ENCODE assay signal across 8 mouse cellular contexts in the genomic region with DNA sequence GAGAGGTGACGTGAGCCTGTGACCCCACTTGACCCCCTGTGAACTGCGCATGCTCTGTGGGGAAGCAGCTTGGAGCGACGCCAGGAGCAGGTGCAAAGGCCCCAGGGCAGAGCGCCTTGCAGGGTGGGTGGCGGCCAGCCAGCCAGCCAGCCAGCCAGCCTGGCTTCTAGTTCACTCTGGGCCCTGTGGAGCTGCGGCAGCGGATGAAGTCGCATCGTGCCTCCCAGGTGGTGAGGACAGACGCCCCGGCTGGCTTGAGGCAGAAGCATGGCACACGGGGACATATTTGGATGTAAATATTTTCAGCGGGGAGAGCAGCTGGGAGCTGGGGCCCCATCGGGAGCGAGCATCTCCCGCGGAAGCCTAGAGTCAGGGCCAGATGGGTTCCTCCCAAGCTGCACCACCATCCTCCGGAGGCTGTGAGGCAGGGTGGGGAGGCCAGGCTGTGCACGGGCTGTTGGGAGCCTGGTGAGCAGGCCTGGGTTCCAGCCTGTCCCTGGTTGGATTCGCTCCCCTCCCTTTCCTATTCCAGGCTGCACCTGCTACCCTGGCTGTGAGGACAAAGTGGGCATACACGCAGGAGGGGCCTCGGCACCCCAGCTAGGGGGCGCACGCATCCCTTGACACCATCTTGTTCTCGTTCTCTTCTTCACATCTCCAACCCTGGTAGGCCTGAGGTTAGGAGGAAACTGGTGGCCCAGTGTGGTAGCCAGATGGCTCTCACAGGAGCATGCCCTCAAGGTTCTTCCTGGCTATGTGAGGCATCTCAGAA. TPM values are rescaled to one million over a fixed set of nuclear protein-coding genes. Genes with fewer than 3 reads are reported as not detected.
DNase-seq lines count a peak whose midpoint lies in the region; ATAC-seq lines count a peak whose summit lies in the region.

No protein-coding gene starts in this region.

- WGBS in kidney, embryonic 16.5 days, result 52% methylated on average over 26 of the region's 26 CpGs
- 47% methylated on average over 26 of the region's 26 CpGs for WGBS in hindbrain, embryonic 11.5 days
- WGBS in midbrain, embryonic 14.5 days, result 28% methylated on average over 26 of the region's 26 CpGs

- no peaks in the 10 kb centered on the region for H3K36me3 ChIP-seq in kidney, embryonic 16.5 days (ENCODE audit: insufficient read depth, low read length)
- H3K36me3 ChIP-seq in hindbrain, embryonic 11.5 days (ENCODE audit: control insufficient read depth, insufficient read depth, low read length), result no peaks in the 10 kb centered on the region
- H3K36me3 ChIP-seq in midbrain, embryonic 14.5 days (ENCODE audit: control insufficient read depth, insufficient read depth, low read length), result no peaks in the 10 kb centered on the region

- H3K4me3 ChIP-seq in kidney, embryonic 16.5 days (ENCODE audit: low read length), result no peak overlapping the region
- no peak overlapping the region for H3K4me3 ChIP-seq in hindbrain, embryonic 11.5 days (ENCODE audit: low read depth, low read length)
- H3K4me3 ChIP-seq in midbrain, embryonic 14.5 days (replicated peaks; ENCODE audit: low read depth, low read length), result no peak overlapping the region

- no peak overlapping the region for H3K4me2 ChIP-seq in kidney, embryonic 16.5 days (replicated peaks; ENCODE audit: low read depth, low read length)
- H3K4me2 ChIP-seq in hindbrain, embryonic 11.5 days (replicated peaks; ENCODE audit: low read depth, low read length), result no peak overlapping the region
- no peak overlapping the region for H3K4me2 ChIP-seq in midbrain, embryonic 14.5 days (ENCODE audit: low read length)

- peak; percentile 34 for DNase-seq in kidney, postnatal 10 days
- DNase-seq in cerebellum, adult 11 months, result peak; percentile 66
- peak; percentile 53 for DNase-seq in hindbrain, embryonic 11.5 days (ENCODE audit: low spot score)
- peak; percentile 41 for DNase-seq in midbrain, embryonic 14.5 days
- peak; percentile 89 for DNase-seq in thymus, postnatal 25 days
- DNase-seq in ovary, postnatal 14 days (ENCODE audit: low spot score), result no peak
- DNase-seq in gastrocnemius, postnatal 4 days (ENCODE audit: low spot score in 2 of 2), result no peak

- H3K9ac ChIP-seq in kidney, embryonic 16.5 days (replicated peaks; ENCODE audit: low read length), result no peak overlapping the region
- no peak overlapping the region for H3K9ac ChIP-seq in hindbrain, embryonic 11.5 days (ENCODE audit: low read depth, low read length)
- H3K9ac ChIP-seq in midbrain, embryonic 14.5 days (replicated peaks; ENCODE audit: low read length), result no peak overlapping the region

- ATAC-seq in kidney, embryonic 16.5 days (ENCODE audit: low FRiP score, low TSS enrichment), result no peak; the same call in 1 of the 2 replicates
- peak; percentile 81 for ATAC-seq in hindbrain, embryonic 11.5 days (ENCODE audit: low FRiP score)
- ATAC-seq in midbrain, embryonic 14.5 days (ENCODE audit: low FRiP score, low TSS enrichment), result peak; percentile 14; the same call in 1 of the 2 replicates

- H3K27ac ChIP-seq in kidney, embryonic 16.5 days (ENCODE audit: low read length), result no peak overlapping the region
- peak overlapping the region; percentile 62 for H3K27ac ChIP-seq in hindbrain, embryonic 11.5 days (ENCODE audit: low read depth, low read length)
- H3K27ac ChIP-seq in midbrain, embryonic 14.5 days (replicated peaks; ENCODE audit: low read depth, low read length), result 0 out of 2 replicates have a peak overlapping the region, but pooled peaks have one; percentile 20

- peaks cover 5% of the 10 kb centered on the region; the same call in 1 of the 2 replicates for H3K4me1 ChIP-seq in kidney, embryonic 16.5 days (ENCODE audit: insufficient read depth, low read length)
- H3K4me1 ChIP-seq in hindbrain, embryonic 11.5 days (replicated peaks; ENCODE audit: control insufficient read depth, insufficient read depth, low read length), result peaks cover 9% of the 10 kb centered on the region
- 0 out of 2 replicates have a peak, but pooled peaks cover 10% of the 10 kb centered on the region for H3K4me1 ChIP-seq in midbrain, embryonic 14.5 days (ENCODE audit: control insufficient read depth, insufficient read depth, low read length)

- no peaks in the 10 kb centered on the region for H3K27me3 ChIP-seq in kidney, embryonic 16.5 days (ENCODE audit: insufficient read depth, low read length)
- 0 out of 2 replicates have a peak, but pooled peaks cover under 1% of the 10 kb centered on the region for H3K27me3 ChIP-seq in hindbrain, embryonic 11.5 days (ENCODE audit: control insufficient read depth, insufficient read depth, low read length)
- H3K27me3 ChIP-seq in midbrain, embryonic 14.5 days (ENCODE audit: control insufficient read depth, insufficient read depth, low read length), result no peaks in the 10 kb centered on the region

- H3K9me3 ChIP-seq in kidney, embryonic 16.5 days (ENCODE audit: low read length), result no peaks in the 10 kb centered on the region
- H3K9me3 ChIP-seq in hindbrain, embryonic 11.5 days (ENCODE audit: control insufficient read depth, low read length), result no peaks in the 10 kb centered on the region
- no peaks in the 10 kb centered on the region for H3K9me3 ChIP-seq in midbrain, embryonic 14.5 days (ENCODE audit: control insufficient read depth, low read length)

RNA-seq across cellular contexts. Expression of gene Cbfa2t3, which starts 10.6 kb away (rescaled TPM):
- polyA plus RNA-seq in kidney, embryonic 16.5 days (2015; fragmentation: Nextera tagmentation; extraction: Ambion mirVana), result 3.5 and 4.5 TPM in 2 replicates
- polyA plus RNA-seq in hindbrain, embryonic 11.5 days (2014; fragmentation: Nextera tagmentation; extraction: Ambion mirVana), result 7.3 and 8.9 TPM in 2 replicates
- 25.2 and 28.7 TPM in 2 replicates for polyA plus RNA-seq in midbrain, embryonic 14.5 days (2014; fragmentation: Nextera tagmentation; extraction: Ambion mirVana)
- 10 to 100 TPM; 18.9 TPM for total RNA-seq in gastrocnemius, postnatal 4 days (2021)

Comparison
In these comparisons a context has a peak if more than half of its experiments do, and no peak if none do; other contexts are left out.
1. DNase-seq: peak in kidney, postnatal 10 days (single experiment), cerebellum, adult 11 months (single experiment), hindbrain, embryonic 11.5 days (single experiment), midbrain, embryonic 14.5 days (single experiment) and thymus, postnatal 25 days (single experiment); none in ovary, postnatal 14 days (single experiment) and gastrocnemius, postnatal 4 days (0 of 2).